Mouse (Mus musculus): ENCODE measurements around the gene Rxra.

DNA sequence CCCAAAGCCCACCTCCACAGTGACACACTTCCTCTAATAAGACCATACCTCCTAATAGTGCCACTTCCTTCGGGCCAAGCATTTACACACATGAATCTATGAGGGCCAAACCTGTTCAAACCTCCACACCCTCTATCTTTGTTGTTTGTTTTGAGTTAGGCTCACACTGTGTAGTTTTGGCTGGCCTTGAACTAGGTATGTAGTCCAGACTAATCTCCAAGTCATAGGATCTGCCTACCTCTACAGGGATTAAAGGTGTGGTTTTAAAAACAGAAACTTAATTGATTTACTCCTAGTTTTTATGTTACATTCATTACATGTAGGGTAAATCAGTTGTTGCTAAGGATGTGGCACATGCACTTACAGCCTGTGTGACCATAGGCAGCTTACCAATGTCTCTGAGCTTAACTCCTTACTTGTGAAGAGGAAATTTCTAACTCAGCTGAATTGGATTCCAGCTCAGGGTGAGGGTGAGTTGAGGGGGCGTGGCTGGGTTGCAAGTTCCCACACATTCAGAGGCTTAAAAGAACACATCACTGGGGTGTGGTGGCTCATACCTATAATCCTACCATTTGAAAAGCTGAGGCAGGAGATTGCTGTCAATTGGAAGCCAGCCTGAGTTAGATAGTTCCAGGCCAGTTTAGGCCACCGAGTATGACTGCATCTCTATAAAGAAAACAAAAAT lies 45.5 kb upstream of the Rxra start:
- TF ChIP-seq TAL1 (conservative IDR thresholded peaks at IDR 0.05; ENCODE audit: low read depth, low read length): no peak
- TF ChIP-seq CTCF (IDR thresholded peaks at IDR 0.05; ENCODE audit: low read depth, low read length): no peak
- no peak for TF ChIP-seq GATA1 (IDR thresholded peaks at IDR 0.05; ENCODE audit: borderline replicate concordance, low read length)
- TF ChIP-seq POLR2AphosphoS5 (IDR thresholded peaks at IDR 0.05; ENCODE audit: insufficient replicate concordance, low read depth, low read length): no peak
- no peak for TF ChIP-seq GATA2 (IDR thresholded peaks at IDR 0.05; ENCODE audit: borderline replicate concordance, low read depth, low read length)
